Mouse (Mus musculus) megakaryocyte, embryonic 14.5 days (primary cell): ENCODE results near the gene Pus7.

ENCODE experiments used
- FLI1 ChIP-seq: IDR thresholded peaks from 2 replicates; pipeline ENCODE4 v1.6.1; 2012; ENCODE audit warnings: low read length, inconsistent platforms, mixed read lengths
- GATA1 ChIP-seq: IDR thresholded peaks from 3 replicates; pipeline ENCODE4 v1.6.1; 2012; ENCODE audit warnings: mixed read lengths, low read length, inconsistent platforms, borderline replicate concordance

GRCm38 (mm10) chr5:23713401-23714335, 69.8 kb downstream of the Pus7 start:
- TF ChIP-seq GATA1 (no peak), FLI1 (no peak)
